Mouse (Mus musculus): ENCODE measurements around the gene Ddb2.

- no peak for TF ChIP-seq EP300 (optimal IDR thresholded peaks at IDR 0.05)
- TF ChIP-seq CTCF (IDR thresholded peaks at IDR 0.05; ENCODE audit: low read depth) = no peak
These were observed 67.0 kb downstream of the Ddb2 start for GRCm38 (mm10) chr2:91169587-91170322.

All from stomach, postnatal 0 days (tissue).